Mouse (Mus musculus) forebrain, embryonic 11.5 days (tissue): ENCODE data around the gene Ppm1e. TPM values are rescaled to one million over a fixed set of nuclear protein-coding genes. Genes with fewer than 3 reads are reported as not detected.
A peak's percentile ranks its signal among the peaks of the same experiment; 100 is the strongest.

Experiments used
- ATAC-seq: fragments of 200-750 bp; cut with Nextera tagmentation; replicated peaks from 2 replicates; pipeline ENCODE4 v1.8.0; 2017; ENCODE audit warnings: moderate TSS enrichment; ENCODE audit not compliant: low FRiP score
- DNase-seq: peaks from one replicate; pipeline ENCODE4 v3.0.0-alpha.2; 2017; ENCODE audit warnings: low spot score
- H3K27ac ChIP-seq: fragments of 300-500 bp; sonication (generic); 2 replicates; pipeline ENCODE4 v1.5.1; 2014; ENCODE audit warnings: low read depth, low read length
- H3K27me3 ChIP-seq: fragments of 300-500 bp; sonication (generic); 2 replicates; pipeline ENCODE4 v1.6.1; 2014; ENCODE audit warnings: mild to moderate bottlenecking, low read length, mixed read lengths; ENCODE audit not compliant: control insufficient read depth, insufficient read depth
- H3K36me3 ChIP-seq: fragments of 300-500 bp; sonication (generic); 2 replicates; pipeline ENCODE4 v1.6.1; 2014; ENCODE audit warnings: mild to moderate bottlenecking, low read length, moderate library complexity, mixed read lengths; ENCODE audit not compliant: control insufficient read depth, insufficient read depth
- H3K4me1 ChIP-seq: fragments of 300-500 bp; sonication (generic); replicated peaks from 2 replicates; pipeline ENCODE4 v1.6.1; 2014; ENCODE audit warnings: low read length, mixed read lengths; ENCODE audit not compliant: control insufficient read depth, insufficient read depth
- H3K4me2 ChIP-seq: fragments of 300-500 bp; sonication (generic); 2 replicates; pipeline ENCODE4 v1.6.1; 2014; ENCODE audit warnings: low read depth, mild to moderate bottlenecking, low read length, moderate library complexity, mixed read lengths; ENCODE audit not compliant: severe bottlenecking
- H3K4me3 ChIP-seq: fragments of 300-500 bp; sonication (generic); 2 replicates; pipeline ENCODE4 v1.5.1; 2014; ENCODE audit warnings: low read depth, low read length
- H3K9ac ChIP-seq: fragments of 300-500 bp; sonication (generic); 2 replicates; pipeline ENCODE4 v1.6.1; 2014; ENCODE audit warnings: low read length
- H3K9me3 ChIP-seq: fragments of 300-500 bp; sonication (generic); 2 replicates; pipeline ENCODE4 v1.6.1; 2016; ENCODE audit warnings: low read length, mixed read lengths; ENCODE audit not compliant: control insufficient read depth
- whole genome bisulfite sequencing: fragments of 180-500 bp; shearing (Covaris S2); extraction: QIAGEN DNeasy Blood & Tissue Kit; methylation state at CpG from one replicate; pipeline ENCODE4 v1.1.7; 2014; 5-methylcytosine and 5-hydroxymethylcytosine counted together
- polyA plus RNA-seq: library from polyadenylated mRNA; unstranded; fragments of >200 nt; fragmentation: Nextera tagmentation; extraction: Ambion mirVana; gene quantifications from 2 replicates; pipeline ENCODE4 v1.2.1, GENCODE M21; 2014

The Ppm1e gene
- polyA plus RNA-seq, 1 experiment from 2014 or later, result 13.4 TPM

GRCm38 (mm10) chr11:87367061-87367460 lies 8.2 kb upstream of the Ppm1e start:
- 91% methylated on average over 7 of the region's 7 CpGs for WGBS
- ATAC-seq, result no peak
- H3K4me2 ChIP-seq, result no peak overlapping the region
- H3K27me3 ChIP-seq, result no peaks in the 10 kb centered on the region
- H3K4me1 ChIP-seq, result no peaks in the 10 kb centered on the region
- no peak overlapping the region for H3K9ac ChIP-seq
- no peak overlapping the region for H3K4me3 ChIP-seq
- no peaks in the 10 kb centered on the region for H3K36me3 ChIP-seq
- H3K27ac ChIP-seq, result no peak overlapping the region
- H3K9me3 ChIP-seq, result no peaks in the 10 kb centered on the region
- no peak for DNase-seq

GRCm38 (mm10) chr11:87365120-87365519 lies 6.3 kb upstream of the Ppm1e start:
- Histone ChIP-seq H3K4me2 (no peak overlapping the region), H3K27ac (no peak overlapping the region), H3K4me1 (no peaks in the 10 kb centered on the region), H3K27me3 (no peaks in the 10 kb centered on the region), H3K36me3 (no peaks in the 10 kb centered on the region), H3K9ac (no peak overlapping the region), H3K9me3 (no peaks in the 10 kb centered on the region), H3K4me3 (no peak overlapping the region)
- DNase-seq, result no peak
- no peak for ATAC-seq
- WGBS, result 90% methylated on average over 5 of the region's 5 CpGs

- peak overlapping the region; percentile 87; the same call in 1 of the 2 replicates for H3K9ac ChIP-seq
- DNase-seq, result no peak
- no peaks in the 10 kb centered on the region for H3K27me3 ChIP-seq
- H3K9me3 ChIP-seq, result no peaks in the 10 kb centered on the region
- peaks cover 2% of the 10 kb centered on the region; the same call in 1 of the 2 replicates for H3K4me1 ChIP-seq
- no peak for ATAC-seq
- peak overlapping the region; percentile 87 for H3K4me3 ChIP-seq
- H3K27ac ChIP-seq, result no peak overlapping the region
- WGBS, result 17% methylated on average over 10 of the region's 10 CpGs
- H3K36me3 ChIP-seq, result no peaks in the 10 kb centered on the region; the same call in 1 of the 2 replicates
- peak overlapping the region; percentile 45; the same call in 1 of the 2 replicates for H3K4me2 ChIP-seq
Observed at GRCm38 (mm10) chr11:87359262-87359612, 414 bp upstream of the Ppm1e start.

GRCm38 (mm10) chr11:87357317-87358300 lies 1.2 kb downstream of the Ppm1e start:
- Histone ChIP-seq H3K4me3 (peak overlapping the region; percentile 87), H3K27me3 (no peaks in the 10 kb centered on the region), H3K9ac (peak overlapping the region; percentile 87), H3K9me3 (no peaks in the 10 kb centered on the region), H3K27ac (no peak overlapping the region), H3K36me3 (no peaks in the 10 kb centered on the region; the same call in 1 of the 2 replicates), H3K4me2 (peak overlapping the region; percentile 45), H3K4me1 (peaks cover 2% of the 10 kb centered on the region; the same call in 1 of the 2 replicates)
- ATAC-seq (no peak), DNase-seq (no peak)
- 7% methylated on average over 29 of the region's 31 CpGs for WGBS

- no peak for DNase-seq
- H3K9ac ChIP-seq, result no peak overlapping the region
- H3K4me2 ChIP-seq, result no peak overlapping the region
- H3K27ac ChIP-seq, result no peak overlapping the region
- H3K4me1 ChIP-seq, result peaks cover 2% of the 10 kb centered on the region; the same call in 1 of the 2 replicates
- H3K9me3 ChIP-seq, result no peaks in the 10 kb centered on the region
- no peaks in the 10 kb centered on the region; the same call in 1 of the 2 replicates for H3K36me3 ChIP-seq
- no peak overlapping the region for H3K4me3 ChIP-seq
- H3K27me3 ChIP-seq, result no peaks in the 10 kb centered on the region
- 92% methylated on average over 1 of the region's 1 CpGs for WGBS
- no peak for ATAC-seq
Observed at GRCm38 (mm10) chr11:87354861-87355260, 4.0 kb downstream of the Ppm1e start.

- no peak for DNase-seq
- 82% methylated on average over 7 of the region's 7 CpGs for WGBS
- Histone ChIP-seq H3K27me3 (no peaks in the 10 kb centered on the region), H3K27ac (no peak overlapping the region), H3K9me3 (no peaks in the 10 kb centered on the region), H3K4me3 (no peak overlapping the region), H3K36me3 (no peaks in the 10 kb centered on the region; the same call in 1 of the 2 replicates), H3K9ac (no peak overlapping the region), H3K4me2 (no peak overlapping the region), H3K4me1 (peaks cover 2% of the 10 kb centered on the region; the same call in 1 of the 2 replicates)
- ATAC-seq, result no peak
Observed at GRCm38 (mm10) chr11:87353646-87354170, 5.1 kb downstream of the Ppm1e start.

- ATAC-seq, result no peak
- DNase-seq, result no peak
- Histone ChIP-seq H3K27ac (no peak overlapping the region), H3K4me2 (no peak overlapping the region), H3K27me3 (no peaks in the 10 kb centered on the region), H3K4me3 (no peak overlapping the region), H3K4me1 (no peaks in the 10 kb centered on the region), H3K9ac (no peak overlapping the region), H3K36me3 (no peaks in the 10 kb centered on the region), H3K9me3 (no peaks in the 10 kb centered on the region)
- 91% methylated on average over 3 of the region's 3 CpGs for WGBS
Observed at GRCm38 (mm10) chr11:87326381-87326780, 32.4 kb downstream of the Ppm1e start.

- no peak overlapping the region for H3K27ac ChIP-seq
- H3K4me3 ChIP-seq, result no peak overlapping the region
- 78% methylated on average over 8 of the region's 8 CpGs for WGBS
- ATAC-seq (no peak), DNase-seq (no peak)
- H3K36me3 ChIP-seq, result no peaks in the 10 kb centered on the region
- H3K4me1 ChIP-seq, result no peaks in the 10 kb centered on the region
- no peaks in the 10 kb centered on the region for H3K27me3 ChIP-seq
- H3K9me3 ChIP-seq, result no peaks in the 10 kb centered on the region
- no peak overlapping the region for H3K9ac ChIP-seq
- H3K4me2 ChIP-seq, result no peak overlapping the region
Observed at GRCm38 (mm10) chr11:87322558-87322957, 36.3 kb downstream of the Ppm1e start.
